Mouse (Mus musculus) ES-E14 (cell line): ENCODE measurements around the gene Ssr1.

Experiments used
- CHD2 ChIP-seq: IDR thresholded peaks from 2 replicates; pipeline ENCODE4 v1.6.1; 2014; ENCODE audit warnings: mild to moderate bottlenecking, low read depth, low read length, inconsistent platforms
- HCFC1 ChIP-seq: IDR thresholded peaks from 2 replicates; pipeline ENCODE4 v1.6.1; 2012; ENCODE audit warnings: low read length, inconsistent platforms, borderline replicate concordance; ENCODE audit not compliant: insufficient read depth
- MAFK ChIP-seq: IDR thresholded peaks from 2 replicates; pipeline ENCODE4 v1.6.1; 2014; ENCODE audit warnings: mild to moderate bottlenecking, low read depth, low read length, inconsistent platforms; ENCODE audit not compliant: insufficient read depth
- ZC3H11A ChIP-seq: IDR thresholded peaks from 2 replicates; pipeline ENCODE4 v1.6.1; 2012; ENCODE audit warnings: low read depth, mild to moderate bottlenecking, inconsistent platforms, low read length, borderline replicate concordance
- ZNF384 ChIP-seq: IDR thresholded peaks from 2 replicates; pipeline ENCODE4 v1.6.1; 2012; ENCODE audit warnings: low read depth, low read length, inconsistent platforms

DNA sequence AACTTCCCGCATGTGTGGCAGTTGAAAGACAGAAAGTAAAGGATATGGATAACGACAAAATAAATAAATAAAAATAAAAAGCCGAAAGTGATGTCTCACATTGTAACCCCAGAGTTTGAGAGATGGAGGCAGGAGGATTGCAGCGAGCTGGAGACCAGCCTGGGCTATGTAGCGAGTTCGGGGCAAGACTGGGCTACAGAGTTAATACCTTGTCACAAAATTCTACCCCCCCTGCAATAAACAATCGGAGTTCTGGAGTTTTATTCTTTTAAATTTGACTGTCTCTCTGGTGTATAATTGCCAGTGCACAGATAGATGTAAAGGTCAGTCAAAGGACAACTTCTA, 360 bp upstream of the Ssr1 start:
- TF ChIP-seq ZC3H11A (no peak), CHD2 (no peak), ZNF384 (no peak), HCFC1 (no peak), MAFK (no peak)
